Mouse (Mus musculus) ES-E14 (cell line): ENCODE data around the gene Epb41l4b.

ENCODE experiments used
- CHD2 ChIP-seq: IDR thresholded peaks from 2 replicates; pipeline ENCODE4 v1.6.1; 2014; ENCODE audit warnings: mild to moderate bottlenecking, low read depth, low read length, inconsistent platforms
- HCFC1 ChIP-seq: IDR thresholded peaks from 2 replicates; pipeline ENCODE4 v1.6.1; 2012; ENCODE audit warnings: low read length, inconsistent platforms, borderline replicate concordance; ENCODE audit not compliant: insufficient read depth
- MAFK ChIP-seq: IDR thresholded peaks from 2 replicates; pipeline ENCODE4 v1.6.1; 2014; ENCODE audit warnings: mild to moderate bottlenecking, low read depth, low read length, inconsistent platforms; ENCODE audit not compliant: insufficient read depth
- ZNF384 ChIP-seq: IDR thresholded peaks from 2 replicates; pipeline ENCODE4 v1.6.1; 2012; ENCODE audit warnings: low read depth, low read length, inconsistent platforms

GRCm38 (mm10) chr4:57021288-57021687, 121.9 kb downstream of the Epb41l4b start:
- TF ChIP-seq CHD2 (no peak), MAFK (no peak), HCFC1 (no peak), ZNF384 (no peak)
